Mouse (Mus musculus): Measurements from ENCODE around the gene Tia1. TPM values are rescaled to one million over a fixed set of nuclear protein-coding genes. Genes with fewer than 3 reads are reported as not detected.

Gene Tia1
- polyA plus RNA-seq, 1 experiment: 0.72 TPM

GRCm38 (mm10) chr6:86471760-86472099, 67.7 kb downstream of the Tia1 start:
- no peak for TF ChIP-seq GATA1 (IDR thresholded peaks at IDR 0.05; ENCODE audit: low read length)
- no peak for TF ChIP-seq TAL1 (IDR thresholded peaks at IDR 0.05; ENCODE audit: low read length)
- Histone ChIP-seq H3K9me3 (ENCODE audit: control insufficient read depth, low read length) (no peaks in the 10 kb centered on the region), H3K36me3 (ENCODE audit: control insufficient read depth) (peaks cover 34% of the 10 kb centered on the region), H3K4me3 (replicated peaks) (peak overlapping the region; percentile 69), H3K4me1 (ENCODE audit: control insufficient read depth) (peaks cover 27% of the 10 kb centered on the region), H3K27me3 (ENCODE audit: control insufficient read depth) (no peaks in the 10 kb centered on the region)

GRCm38 (mm10) chr6:86472100-86472955, 68.3 kb downstream of the Tia1 start:
- peaks cover 28% of the 10 kb centered on the region for H3K36me3 ChIP-seq (ENCODE audit: control insufficient read depth)
- H3K4me3 ChIP-seq (replicated peaks): peak overlapping the region; percentile 69
- no peaks in the 10 kb centered on the region for H3K27me3 ChIP-seq (ENCODE audit: control insufficient read depth)
- H3K4me1 ChIP-seq (ENCODE audit: control insufficient read depth): peaks cover 27% of the 10 kb centered on the region
- TF ChIP-seq TAL1 (IDR thresholded peaks at IDR 0.05; ENCODE audit: low read length) (no peak), GATA1 (IDR thresholded peaks at IDR 0.05; ENCODE audit: low read length) (no peak)
- no peaks in the 10 kb centered on the region for H3K9me3 ChIP-seq (ENCODE audit: control insufficient read depth, low read length)

DNA sequence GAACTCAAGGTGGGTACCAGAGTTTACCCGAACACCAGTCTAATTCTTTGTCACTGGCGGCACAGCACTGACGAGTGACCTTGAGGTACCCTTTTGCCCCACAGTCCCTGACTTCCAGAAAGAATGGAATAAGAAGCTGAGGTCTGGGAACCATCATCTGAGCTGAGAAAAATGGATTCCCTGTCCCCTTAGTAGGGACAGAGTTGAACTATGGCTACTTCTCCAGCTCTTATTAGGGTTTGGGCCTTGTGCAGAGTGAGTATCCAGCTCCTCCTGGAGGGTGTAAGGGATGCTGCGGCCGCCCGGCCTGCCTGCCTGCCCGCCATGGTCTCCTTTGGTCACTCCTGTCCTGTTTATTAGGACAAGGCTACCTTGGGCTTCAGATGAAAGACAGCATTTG, 69.1 kb downstream of the Tia1 start:
- TF ChIP-seq GATA1 (IDR thresholded peaks at IDR 0.05; ENCODE audit: low read length) (no peak), TAL1 (IDR thresholded peaks at IDR 0.05; ENCODE audit: low read length) (no peak)

DNA sequence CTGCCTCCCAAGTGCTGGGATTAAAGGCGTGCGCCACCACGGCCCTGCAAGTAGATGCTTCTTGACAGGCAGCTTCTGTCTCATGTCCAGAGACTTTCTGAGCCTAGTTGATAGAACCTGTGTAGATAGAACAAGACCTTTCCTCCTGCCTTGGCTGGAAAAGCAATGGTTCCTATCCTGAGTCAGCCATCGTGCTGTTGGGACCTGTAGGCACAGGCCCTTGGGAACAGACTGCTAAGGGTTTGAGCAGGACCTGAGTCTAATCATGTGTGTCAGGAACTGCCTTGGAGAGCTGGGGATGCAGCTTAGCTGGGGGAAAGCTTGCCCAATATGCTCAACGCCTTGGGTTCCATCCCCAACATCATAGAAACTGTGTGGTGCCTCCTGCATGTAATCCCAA, 70.1 kb downstream of the Tia1 start:
- H3K4me3 ChIP-seq (replicated peaks): no peak overlapping the region
- 0 out of 2 replicates have a peak, but pooled peaks cover 2% of the 10 kb centered on the region for H3K27me3 ChIP-seq (ENCODE audit: control insufficient read depth)
- peaks cover 13% of the 10 kb centered on the region for H3K36me3 ChIP-seq (ENCODE audit: control insufficient read depth)
- H3K9me3 ChIP-seq (ENCODE audit: control insufficient read depth, low read length): no peaks in the 10 kb centered on the region
- H3K4me1 ChIP-seq (ENCODE audit: control insufficient read depth): peaks cover 30% of the 10 kb centered on the region
- TF ChIP-seq TAL1 (IDR thresholded peaks at IDR 0.05; ENCODE audit: low read length) (no peak), GATA1 (IDR thresholded peaks at IDR 0.05; ENCODE audit: low read length) (no peak)

More for the DNA sequence above, 69.1 kb downstream of the Tia1 start:
- H3K27me3 ChIP-seq (ENCODE audit: control insufficient read depth): no peaks in the 10 kb centered on the region
- no peaks in the 10 kb centered on the region for H3K9me3 ChIP-seq (ENCODE audit: control insufficient read depth, low read length)
- peaks cover 27% of the 10 kb centered on the region for H3K4me1 ChIP-seq (ENCODE audit: control insufficient read depth)
- peak overlapping the region; percentile 69 for H3K4me3 ChIP-seq (replicated peaks)
- H3K36me3 ChIP-seq (ENCODE audit: control insufficient read depth): peaks cover 20% of the 10 kb centered on the region

- Histone ChIP-seq H3K4me3 (replicated peaks) (no peak overlapping the region), H3K36me3 (ENCODE audit: control insufficient read depth) (peaks cover 7% of the 10 kb centered on the region), H3K9me3 (ENCODE audit: control insufficient read depth, low read length) (no peaks in the 10 kb centered on the region), H3K27me3 (ENCODE audit: control insufficient read depth) (peaks cover 2% of the 10 kb centered on the region; the same call in 1 of the 2 replicates), H3K4me1 (ENCODE audit: control insufficient read depth) (peaks cover 30% of the 10 kb centered on the region)
- TF ChIP-seq GATA1 (IDR thresholded peaks at IDR 0.05; ENCODE audit: low read length) (no peak), TAL1 (IDR thresholded peaks at IDR 0.05; ENCODE audit: low read length) (no peak)
Observed at GRCm38 (mm10) chr6:86474646-86475181, 70.7 kb downstream of the Tia1 start.

DNA sequence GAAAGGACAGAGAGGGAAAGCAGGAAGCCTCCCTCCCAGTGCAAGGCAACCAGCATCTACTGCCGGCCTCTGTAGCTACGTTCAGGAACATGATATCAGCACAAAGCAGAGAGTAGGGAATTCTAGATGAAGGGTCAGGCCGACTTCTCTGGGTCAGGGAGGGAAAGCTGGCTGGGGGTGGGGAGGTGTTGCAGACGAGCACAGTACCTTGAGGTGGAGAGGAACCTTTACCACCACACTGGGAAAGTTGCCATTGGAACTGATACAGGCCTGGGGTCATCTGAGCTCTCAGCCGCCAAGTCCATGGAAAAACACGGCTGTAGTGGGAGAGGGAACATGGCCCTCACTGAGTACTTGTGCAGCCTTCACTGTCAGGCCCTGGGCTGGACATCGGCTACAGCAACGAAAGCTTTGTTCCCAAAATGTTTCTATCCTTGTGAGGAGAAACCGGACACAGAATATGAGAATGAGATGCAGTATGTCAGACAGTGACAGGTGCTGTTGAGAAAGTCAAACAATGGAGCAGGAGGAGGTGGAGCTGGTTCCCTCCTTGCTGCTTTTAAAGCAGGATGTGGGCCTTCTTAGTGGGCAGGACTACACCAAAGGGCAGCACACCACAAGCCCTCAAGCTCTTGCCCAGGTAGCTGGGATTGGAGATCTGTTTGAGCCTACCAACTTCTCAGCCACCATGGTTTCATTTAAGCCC, 71.6 kb downstream of the Tia1 start:
- no peak for TF ChIP-seq GATA1 (IDR thresholded peaks at IDR 0.05; ENCODE audit: low read length)
- no peak for TF ChIP-seq TAL1 (IDR thresholded peaks at IDR 0.05; ENCODE audit: low read length)
- H3K4me3 ChIP-seq (replicated peaks): no peak overlapping the region

DNA sequence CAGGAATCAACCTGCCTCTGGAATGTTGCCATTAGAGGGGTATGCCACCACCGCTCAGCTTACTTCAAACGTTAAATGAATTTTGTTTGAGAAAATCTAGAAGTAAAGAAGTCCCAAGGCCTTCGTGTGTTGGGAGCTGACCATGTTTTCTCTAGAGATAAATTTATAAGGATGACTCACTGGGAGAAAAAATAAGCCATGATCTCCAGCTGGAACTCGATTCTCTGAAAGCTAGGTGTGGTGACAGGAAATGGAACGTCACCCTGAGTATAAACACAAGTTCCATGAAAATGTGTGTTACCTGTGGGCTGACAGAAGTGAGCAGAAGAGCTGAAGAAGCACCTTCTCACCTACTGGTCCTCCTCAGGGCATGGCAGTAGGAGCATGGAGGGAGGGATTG, 72.9 kb downstream of the Tia1 start:
- Histone ChIP-seq H3K9me3 (ENCODE audit: control insufficient read depth, low read length) (no peaks in the 10 kb centered on the region), H3K27me3 (ENCODE audit: control insufficient read depth) (peaks cover 2% of the 10 kb centered on the region; the same call in 1 of the 2 replicates), H3K36me3 (ENCODE audit: control insufficient read depth) (no peaks in the 10 kb centered on the region), H3K4me3 (replicated peaks) (no peak overlapping the region), H3K4me1 (ENCODE audit: control insufficient read depth) (peaks cover 25% of the 10 kb centered on the region)
- TF ChIP-seq GATA1 (IDR thresholded peaks at IDR 0.05; ENCODE audit: low read length): no peak
- TF ChIP-seq TAL1 (IDR thresholded peaks at IDR 0.05; ENCODE audit: low read length): no peak

More for the DNA sequence above, 71.6 kb downstream of the Tia1 start:
- no peaks in the 10 kb centered on the region for H3K9me3 ChIP-seq (ENCODE audit: control insufficient read depth, low read length)
- no peaks in the 10 kb centered on the region for H3K36me3 ChIP-seq (ENCODE audit: control insufficient read depth)
- H3K4me1 ChIP-seq (ENCODE audit: control insufficient read depth): peaks cover 33% of the 10 kb centered on the region
- peaks cover 2% of the 10 kb centered on the region; the same call in 1 of the 2 replicates for H3K27me3 ChIP-seq (ENCODE audit: control insufficient read depth)

GRCm38 (mm10) chr6:86479311-86479710, 75.3 kb downstream of the Tia1 start:
- TF ChIP-seq TAL1 (IDR thresholded peaks at IDR 0.05; ENCODE audit: low read length): no peak
- TF ChIP-seq GATA1 (IDR thresholded peaks at IDR 0.05; ENCODE audit: low read length): no peak
- H3K27me3 ChIP-seq (ENCODE audit: control insufficient read depth): peaks cover 2% of the 10 kb centered on the region; the same call in 1 of the 2 replicates
- H3K36me3 ChIP-seq (ENCODE audit: control insufficient read depth): no peaks in the 10 kb centered on the region
- H3K4me1 ChIP-seq (ENCODE audit: control insufficient read depth): peaks cover 8% of the 10 kb centered on the region
- H3K9me3 ChIP-seq (ENCODE audit: control insufficient read depth, low read length): no peaks in the 10 kb centered on the region
- no peak overlapping the region for H3K4me3 ChIP-seq (replicated peaks)

- H3K36me3 ChIP-seq (ENCODE audit: control insufficient read depth): no peaks in the 10 kb centered on the region
- H3K27me3 ChIP-seq (ENCODE audit: control insufficient read depth): peaks cover 2% of the 10 kb centered on the region; the same call in 1 of the 2 replicates
- no peak for TF ChIP-seq TAL1 (IDR thresholded peaks at IDR 0.05; ENCODE audit: low read length)
- no peak for TF ChIP-seq GATA1 (IDR thresholded peaks at IDR 0.05; ENCODE audit: low read length)
- no peaks in the 10 kb centered on the region for H3K9me3 ChIP-seq (ENCODE audit: control insufficient read depth, low read length)
- H3K4me3 ChIP-seq (replicated peaks): no peak overlapping the region
- H3K4me1 ChIP-seq (ENCODE audit: control insufficient read depth): peaks cover 7% of the 10 kb centered on the region
Observed at GRCm38 (mm10) chr6:86479816-86480188, 75.8 kb downstream of the Tia1 start.

Data from erythroblast, embryonic 14.5 days (primary cell).